Mouse (Mus musculus): ENCODE measurements around the gene Dcdc2b. TPM values are rescaled to one million over a fixed set of nuclear protein-coding genes. Genes with fewer than 3 reads are reported as not detected.
A peak's percentile ranks its signal among the peaks of the same experiment; 100 is the strongest.

The Dcdc2b gene
- 1.3 and 3.0 TPM in 2 replicates for polyA plus RNA-seq (2015; fragmentation: Nextera tagmentation; extraction: Ambion mirVana)

DNA sequence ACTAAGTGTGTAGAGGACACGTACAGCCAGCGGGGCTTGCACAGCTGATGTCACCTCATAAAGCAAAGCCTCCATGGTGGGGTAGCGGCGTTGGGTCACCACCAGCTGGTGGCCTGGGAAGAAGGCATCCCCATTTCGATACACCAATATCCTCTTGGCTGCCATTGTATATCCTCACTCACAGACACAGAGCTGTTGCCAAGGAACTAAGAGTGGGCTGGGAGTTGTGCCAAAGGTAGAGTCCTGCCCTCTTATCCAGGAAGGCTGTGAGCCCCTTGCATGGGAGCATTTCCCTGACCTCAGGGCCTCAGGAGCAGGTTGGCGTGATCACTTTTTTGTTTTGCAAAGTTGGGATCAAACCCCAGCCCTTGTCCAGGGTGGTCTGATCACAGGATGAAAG lies at the start of gene Dcdc2b:
Dcdc2b (minus strand) TSS at position 165 of the 400 bp plus-strand sequence.
- H3K4me1 ChIP-seq (ENCODE audit: control insufficient read depth, insufficient read depth, low read length), result peaks cover 7% of the 10 kb centered on the region
- no peak within 1 kb of the TSS for H3K4me3 ChIP-seq (replicated peaks; ENCODE audit: low read length)
- H3K27ac ChIP-seq (ENCODE audit: low read length), result no peak within 1 kb of the TSS
- ATAC-seq (ENCODE audit: insufficient read depth, low FRiP score), result no peak
- peaks cover 9% of the 10 kb centered on the region; the same call in 1 of the 2 replicates for H3K36me3 ChIP-seq (ENCODE audit: control insufficient read depth, insufficient read depth, low read length)
- no peaks in the 10 kb centered on the region for H3K27me3 ChIP-seq (ENCODE audit: control insufficient read depth, insufficient read depth, low read length)
- H3K9me3 ChIP-seq (replicated peaks; ENCODE audit: control insufficient read depth, low read length), result no peaks in the 10 kb centered on the region
- 77% methylated on average over 6 of the region's 6 CpGs for WGBS
- no peak within 1 kb of the TSS for H3K4me2 ChIP-seq (ENCODE audit: low read depth, low read length)
- no peak within 1 kb of the TSS; the same call in 1 of the 2 replicates for H3K9ac ChIP-seq (ENCODE audit: low read length)

- no peaks in the 10 kb centered on the region for H3K4me1 ChIP-seq (ENCODE audit: control insufficient read depth, insufficient read depth, low read length)
- no peak overlapping the region for H3K9ac ChIP-seq (ENCODE audit: low read length)
- WGBS, result 78% methylated on average over 3 of the region's 3 CpGs
- H3K4me3 ChIP-seq (replicated peaks; ENCODE audit: low read length), result no peak overlapping the region
- no peaks in the 10 kb centered on the region for H3K27me3 ChIP-seq (ENCODE audit: control insufficient read depth, insufficient read depth, low read length)
- ATAC-seq (ENCODE audit: insufficient read depth, low FRiP score), result no peak
- peaks cover 9% of the 10 kb centered on the region for H3K36me3 ChIP-seq (ENCODE audit: control insufficient read depth, insufficient read depth, low read length)
- H3K9me3 ChIP-seq (replicated peaks; ENCODE audit: control insufficient read depth, low read length), result no peaks in the 10 kb centered on the region
- H3K27ac ChIP-seq (ENCODE audit: low read length), result no peak overlapping the region
- H3K4me2 ChIP-seq (ENCODE audit: low read depth, low read length), result no peak overlapping the region
Observed at GRCm38 (mm10) chr4:129662255-129662813, 48.3 kb upstream of the Dcdc2b start.

- WGBS, result 75% methylated on average over 3 of the region's 3 CpGs
- Histone ChIP-seq H3K36me3 (ENCODE audit: control insufficient read depth, insufficient read depth, low read length) (peaks cover 10% of the 10 kb centered on the region), H3K9ac (ENCODE audit: low read length) (no peak overlapping the region)
Observed at GRCm38 (mm10) chr4:129661584-129661983, 47.5 kb upstream of the Dcdc2b start.

DNA sequence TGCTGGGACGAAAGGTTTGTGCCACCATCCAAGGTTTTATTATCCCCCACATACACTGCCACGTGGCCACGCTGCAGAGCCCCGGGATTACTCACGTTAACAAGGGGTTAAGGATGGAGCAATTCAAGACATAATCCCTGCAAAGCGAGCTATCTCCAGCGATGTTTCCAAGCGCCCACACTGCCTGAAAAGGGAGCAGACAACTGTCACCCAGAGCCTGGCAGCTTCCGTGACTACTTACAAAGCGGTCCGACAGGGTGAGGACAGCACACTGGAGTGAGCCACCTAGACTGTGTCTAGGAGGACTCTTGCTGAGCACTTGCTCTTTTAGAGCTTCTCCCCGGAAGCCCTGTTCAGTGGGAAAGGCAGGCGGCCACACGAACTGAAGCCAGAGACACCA lies 40.7 kb upstream of the Dcdc2b start:
- no peak for ATAC-seq (ENCODE audit: insufficient read depth, low FRiP score)
- no peaks in the 10 kb centered on the region for H3K4me1 ChIP-seq (ENCODE audit: control insufficient read depth, insufficient read depth, low read length)
- peaks cover 41% of the 10 kb centered on the region for H3K36me3 ChIP-seq (ENCODE audit: control insufficient read depth, insufficient read depth, low read length)
- no peak overlapping the region for H3K9ac ChIP-seq (ENCODE audit: low read length)
- WGBS, result 90% methylated on average over 14 of the region's 14 CpGs
- no peak overlapping the region for H3K4me3 ChIP-seq (replicated peaks; ENCODE audit: low read length)
- no peak overlapping the region for H3K27ac ChIP-seq (ENCODE audit: low read length)
- no peak overlapping the region for H3K4me2 ChIP-seq (ENCODE audit: low read depth, low read length)
- H3K27me3 ChIP-seq (ENCODE audit: control insufficient read depth, insufficient read depth, low read length), result no peaks in the 10 kb centered on the region
- H3K9me3 ChIP-seq (replicated peaks; ENCODE audit: control insufficient read depth, low read length), result no peaks in the 10 kb centered on the region

More at GRCm38 (mm10) chr4:129661584-129661983, 47.5 kb upstream of the Dcdc2b start:
- H3K4me1 ChIP-seq (ENCODE audit: control insufficient read depth, insufficient read depth, low read length), result no peaks in the 10 kb centered on the region
- no peak for ATAC-seq (ENCODE audit: insufficient read depth, low FRiP score)
- no peak overlapping the region for H3K27ac ChIP-seq (ENCODE audit: low read length)
- H3K4me2 ChIP-seq (ENCODE audit: low read depth, low read length), result no peak overlapping the region
- no peak overlapping the region for H3K4me3 ChIP-seq (replicated peaks; ENCODE audit: low read length)
- no peaks in the 10 kb centered on the region for H3K27me3 ChIP-seq (ENCODE audit: control insufficient read depth, insufficient read depth, low read length)
- no peaks in the 10 kb centered on the region for H3K9me3 ChIP-seq (replicated peaks; ENCODE audit: control insufficient read depth, low read length)

DNA sequence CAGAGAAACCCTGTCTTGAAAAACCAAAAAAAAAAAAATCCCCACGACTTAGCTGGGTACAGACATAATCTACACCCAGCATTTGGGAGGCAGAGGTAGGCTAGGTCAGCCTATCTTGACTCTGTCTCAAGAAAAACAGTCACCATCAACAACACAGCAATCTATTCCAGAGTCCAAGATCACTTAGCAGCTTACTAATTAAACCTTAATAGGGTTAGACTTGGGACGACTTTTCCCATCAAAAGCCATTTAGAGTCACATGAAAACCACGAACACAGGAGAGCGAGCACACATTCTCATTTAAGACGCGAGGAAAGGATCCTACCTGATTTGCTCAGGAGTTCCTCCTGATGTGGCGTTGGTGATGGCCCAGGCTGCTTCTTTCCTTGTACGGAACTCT lies 36.3 kb upstream of the Dcdc2b start:
- Histone ChIP-seq H3K4me2 (ENCODE audit: low read depth, low read length) (no peak overlapping the region), H3K27ac (ENCODE audit: low read length) (no peak overlapping the region), H3K4me1 (ENCODE audit: control insufficient read depth, insufficient read depth, low read length) (no peaks in the 10 kb centered on the region), H3K9ac (ENCODE audit: low read length) (no peak overlapping the region), H3K36me3 (ENCODE audit: control insufficient read depth, insufficient read depth, low read length) (peaks cover 53% of the 10 kb centered on the region), H3K9me3 (replicated peaks; ENCODE audit: control insufficient read depth, low read length) (no peaks in the 10 kb centered on the region), H3K4me3 (replicated peaks; ENCODE audit: low read length) (no peak overlapping the region), H3K27me3 (ENCODE audit: control insufficient read depth, insufficient read depth, low read length) (no peaks in the 10 kb centered on the region)
- 92% methylated on average over 8 of the region's 8 CpGs for WGBS
- ATAC-seq (ENCODE audit: insufficient read depth, low FRiP score), result no peak

GRCm38 (mm10) chr4:129648656-129649055 lies 34.6 kb upstream of the Dcdc2b start:
- H3K9me3 ChIP-seq (replicated peaks; ENCODE audit: control insufficient read depth, low read length), result no peaks in the 10 kb centered on the region
- H3K27ac ChIP-seq (ENCODE audit: low read length), result no peak overlapping the region
- H3K4me1 ChIP-seq (ENCODE audit: control insufficient read depth, insufficient read depth, low read length), result no peaks in the 10 kb centered on the region
- H3K27me3 ChIP-seq (ENCODE audit: control insufficient read depth, insufficient read depth, low read length), result no peaks in the 10 kb centered on the region
- WGBS, result 72% methylated on average over 1 of the region's 1 CpGs
- no peak overlapping the region for H3K4me3 ChIP-seq (replicated peaks; ENCODE audit: low read length)
- no peak overlapping the region for H3K4me2 ChIP-seq (ENCODE audit: low read depth, low read length)
- peaks cover 39% of the 10 kb centered on the region for H3K36me3 ChIP-seq (ENCODE audit: control insufficient read depth, insufficient read depth, low read length)
- ATAC-seq (ENCODE audit: insufficient read depth, low FRiP score), result no peak
- no peak overlapping the region for H3K9ac ChIP-seq (ENCODE audit: low read length)

DNA sequence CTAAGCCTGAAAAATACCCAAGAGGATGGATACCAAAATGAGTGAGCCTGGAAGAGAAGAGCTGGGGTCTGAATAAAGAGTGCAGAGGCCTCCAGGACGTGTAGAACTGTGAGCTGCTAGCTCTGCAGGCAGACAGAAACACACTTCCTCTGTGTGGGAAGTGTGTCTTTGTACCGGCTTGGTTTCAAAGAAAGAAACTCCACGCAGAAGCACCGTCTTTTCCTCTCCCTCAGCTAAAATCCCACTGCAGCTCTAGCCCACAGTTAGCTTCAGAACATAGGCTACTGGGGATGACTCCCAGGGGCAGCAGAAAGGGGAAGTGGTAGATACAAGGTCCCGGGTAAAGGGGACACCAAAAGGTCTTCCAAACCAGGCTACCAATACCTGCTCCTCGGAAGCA lies 31.1 kb upstream of the Dcdc2b start:
- H3K4me3 ChIP-seq (replicated peaks; ENCODE audit: low read length), result no peak overlapping the region
- peaks cover 24% of the 10 kb centered on the region for H3K36me3 ChIP-seq (ENCODE audit: control insufficient read depth, insufficient read depth, low read length)
- no peak for ATAC-seq (ENCODE audit: insufficient read depth, low FRiP score)
- H3K27ac ChIP-seq (ENCODE audit: low read length), result no peak overlapping the region
- H3K9me3 ChIP-seq (replicated peaks; ENCODE audit: control insufficient read depth, low read length), result no peaks in the 10 kb centered on the region
- peaks cover 6% of the 10 kb centered on the region; the same call in 1 of the 2 replicates for H3K4me1 ChIP-seq (ENCODE audit: control insufficient read depth, insufficient read depth, low read length)
- WGBS, result 87% methylated on average over 6 of the region's 6 CpGs
- H3K4me2 ChIP-seq (ENCODE audit: low read depth, low read length), result no peak overlapping the region
- no peak overlapping the region for H3K9ac ChIP-seq (ENCODE audit: low read length)
- no peaks in the 10 kb centered on the region for H3K27me3 ChIP-seq (ENCODE audit: control insufficient read depth, insufficient read depth, low read length)

GRCm38 (mm10) chr4:129641756-129642155 lies 27.7 kb upstream of the Dcdc2b start:
- no peaks in the 10 kb centered on the region for H3K27me3 ChIP-seq (ENCODE audit: control insufficient read depth, insufficient read depth, low read length)
- 39% methylated on average over 5 of the region's 5 CpGs for WGBS
- H3K9me3 ChIP-seq (replicated peaks; ENCODE audit: control insufficient read depth, low read length), result no peaks in the 10 kb centered on the region
- H3K4me3 ChIP-seq (replicated peaks; ENCODE audit: low read length), result peak overlapping the region; percentile 22; the same call in 1 of the 2 replicates
- H3K4me2 ChIP-seq (ENCODE audit: low read depth, low read length), result peak overlapping the region; percentile 40
- peaks cover 26% of the 10 kb centered on the region for H3K4me1 ChIP-seq (ENCODE audit: control insufficient read depth, insufficient read depth, low read length)
- H3K36me3 ChIP-seq (ENCODE audit: control insufficient read depth, insufficient read depth, low read length), result peaks cover 10% of the 10 kb centered on the region; the same call in 1 of the 2 replicates
- peak overlapping the region; percentile 27 for H3K27ac ChIP-seq (ENCODE audit: low read length)
- no peak for ATAC-seq (ENCODE audit: insufficient read depth, low FRiP score)
- peak overlapping the region; percentile 54 for H3K9ac ChIP-seq (ENCODE audit: low read length)

DNA sequence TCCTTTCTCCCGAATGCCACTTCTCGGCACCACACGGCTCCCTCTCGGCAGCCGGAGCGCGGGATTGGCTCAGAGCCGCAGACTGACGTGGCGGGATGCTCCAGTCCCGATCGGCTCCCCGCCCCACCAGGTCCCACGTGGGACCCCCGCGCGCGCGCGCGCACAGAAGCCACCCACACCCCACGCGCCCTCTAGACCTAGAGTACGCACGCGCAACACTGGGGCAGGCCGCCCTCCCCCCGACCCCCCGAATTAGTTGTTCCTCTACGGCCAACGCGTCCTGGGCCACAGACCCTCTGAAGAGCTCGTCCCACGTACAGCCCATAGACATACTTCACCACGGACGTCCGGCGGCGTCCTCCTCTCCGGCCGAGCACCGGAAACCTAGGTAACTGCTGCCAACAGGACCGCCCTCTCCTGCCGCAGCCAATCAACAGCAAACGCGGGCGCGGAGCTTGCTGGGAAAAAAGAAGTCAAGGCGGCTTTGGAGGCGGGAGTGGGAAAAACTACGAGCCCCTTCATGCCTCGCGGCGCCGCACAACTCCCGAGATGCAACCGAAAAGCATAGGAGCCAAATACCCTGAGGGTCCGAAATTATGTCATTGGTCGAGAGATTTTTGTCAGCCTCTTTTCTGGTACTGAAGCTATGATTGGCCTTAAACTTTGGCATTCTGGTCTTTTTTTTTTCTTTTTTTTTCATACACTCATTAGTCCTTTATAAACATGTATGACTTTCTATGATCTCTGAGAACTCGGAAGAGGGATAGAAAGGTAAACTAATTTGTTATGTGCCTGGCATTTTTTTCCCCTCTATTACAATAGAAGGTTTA lies 26.8 kb upstream of the Dcdc2b start, which contains the start of gene Txlna:
Txlna (minus strand) TSS at position 428 of the 830 bp plus-strand sequence.
- peak within 1 kb of the TSS; percentile 97 for H3K27ac ChIP-seq (ENCODE audit: low read length)
- peak within 1 kb of the TSS; percentile 56 for H3K4me3 ChIP-seq (replicated peaks; ENCODE audit: low read length)
- no peaks in the 10 kb centered on the region for H3K27me3 ChIP-seq (ENCODE audit: control insufficient read depth, insufficient read depth, low read length)
- H3K4me1 ChIP-seq (ENCODE audit: control insufficient read depth, insufficient read depth, low read length), result peaks cover 26% of the 10 kb centered on the region
- under 1% methylated on average over 60 of the region's 60 CpGs for WGBS
- H3K36me3 ChIP-seq (ENCODE audit: control insufficient read depth, insufficient read depth, low read length), result peaks cover 17% of the 10 kb centered on the region
- peak within 1 kb of the TSS; percentile 74 for H3K9ac ChIP-seq (ENCODE audit: low read length)
- H3K9me3 ChIP-seq (replicated peaks; ENCODE audit: control insufficient read depth, low read length), result no peaks in the 10 kb centered on the region
- peak within 1 kb of the TSS; percentile 83 for H3K4me2 ChIP-seq (ENCODE audit: low read depth, low read length)
- ATAC-seq (ENCODE audit: insufficient read depth, low FRiP score), result peak; percentile 95
